1 mouse cellular context compared by ENCODE assay signal in the genomic region with DNA sequence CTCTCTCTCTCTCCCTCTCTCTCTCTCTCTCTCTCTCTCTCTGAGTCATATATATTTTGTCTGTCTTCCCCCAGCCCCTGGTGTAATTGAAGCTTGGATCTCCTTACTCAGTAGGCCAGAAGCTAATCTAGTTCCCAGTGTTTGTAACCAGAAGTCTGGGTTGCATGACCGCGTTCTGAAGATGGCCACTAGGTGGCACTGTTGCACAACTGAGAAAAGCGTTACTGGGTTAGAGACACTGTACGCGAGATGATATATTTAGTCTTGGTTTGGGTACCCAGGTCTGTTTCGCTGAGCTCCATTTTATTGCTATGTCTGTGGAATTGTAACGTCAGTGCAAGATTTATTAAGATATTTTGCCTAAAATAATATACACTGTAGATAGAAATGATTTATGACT.
TF ChIP-seq lines count a peak whose summit lies in the region.

No protein-coding gene starts in this region.

TF ChIP-seq in CH12.LX, 34 proteins besides CTCF, POLR2A, EP300 and RAD21:
- TF ChIP-seq ZC3H11A (IDR thresholded peaks at IDR 0.05; ENCODE audit: low read depth, low read length) (no peak), CHD2 (IDR thresholded peaks at IDR 0.05; ENCODE audit: low read length) (no peak), E2F4 (IDR thresholded peaks at IDR 0.05; ENCODE audit: insufficient replicate concordance, low read depth, low read length) (no peak; the same call in 1 of the 2 replicates), CHD1 (IDR thresholded peaks at IDR 0.05; ENCODE audit: low read depth, low read length) (no peak), MAZ (IDR thresholded peaks at IDR 0.05; ENCODE audit: low read depth, low read length) (no peak), ZMIZ1 (IDR thresholded peaks at IDR 0.05; ENCODE audit: low read depth, low read length) (no peak), TBP (conservative IDR thresholded peaks at IDR 0.05; ENCODE audit: low read depth, low read length) (no peak), GABPA (IDR thresholded peaks at IDR 0.05; ENCODE audit: insufficient replicate concordance, low read depth, low read length) (no peak), RCOR1 (conservative IDR thresholded peaks at IDR 0.05; ENCODE audit: low read depth, low read length) (no peak), ETS1 (conservative IDR thresholded peaks at IDR 0.05; ENCODE audit: low read depth, low read length) (no peak), JUND (conservative IDR thresholded peaks at IDR 0.05; ENCODE audit: low read depth, low read length) (0 out of 2 replicates have a peak, but pooled peaks have one; percentile 9), PAX5 (IDR thresholded peaks at IDR 0.05; ENCODE audit: low read length) (no peak), ZNF384 (IDR thresholded peaks at IDR 0.05; ENCODE audit: low read depth, low read length) (no peak), BHLHE40 (IDR thresholded peaks at IDR 0.05; ENCODE audit: low read depth, low read length) (no peak), USF1 (IDR thresholded peaks at IDR 0.05; ENCODE audit: low read depth, low read length) (no peak), NELFE (IDR thresholded peaks at IDR 0.05; ENCODE audit: low read depth, low read length) (no peak), IRF4 (IDR thresholded peaks at IDR 0.05; ENCODE audit: low read depth, low read length) (no peak), USF2 (conservative IDR thresholded peaks at IDR 0.05; ENCODE audit: low read depth, low read length) (no peak), ZKSCAN1 (IDR thresholded peaks at IDR 0.05; ENCODE audit: borderline replicate concordance, low read depth, low read length) (no peak), MXI1 (IDR thresholded peaks at IDR 0.05; ENCODE audit: low read depth, low read length) (no peak), KAT2A (IDR thresholded peaks at IDR 0.05; ENCODE audit: insufficient replicate concordance, low read length) (no peak), HCFC1 (IDR thresholded peaks at IDR 0.05; ENCODE audit: low read depth, low read length) (no peak), UBTF (IDR thresholded peaks at IDR 0.05; ENCODE audit: low read depth, low read length) (no peak), JUN (IDR thresholded peaks at IDR 0.05; ENCODE audit: insufficient read depth, low read depth, low read length) (no peak), MYC (IDR thresholded peaks at IDR 0.05; ENCODE audit: low read depth, low read length) (0 out of 2 replicates have a peak, but pooled peaks have one; percentile 27), MEF2A (IDR thresholded peaks at IDR 0.05; ENCODE audit: borderline replicate concordance, low read depth, low read length) (peak; percentile 30; the same call in 1 of the 2 replicates), NRF1 (IDR thresholded peaks at IDR 0.05; ENCODE audit: low read depth, low read length) (no peak), SIN3A (IDR thresholded peaks at IDR 0.05; ENCODE audit: low read length) (no peak), SMC3 (IDR thresholded peaks at IDR 0.05; ENCODE audit: low read depth, low read length) (peak; percentile 51), POLR2AphosphoS2 (IDR thresholded peaks at IDR 0.05; ENCODE audit: low read depth, low read length) (no peak)
